Mouse (Mus musculus) liver, adult 2 months (tissue): ENCODE data around the gene Dusp14.

ENCODE experiments used
- CTCF ChIP-seq: fragments of 200-500 bp; IDR thresholded peaks from 2 replicates; pipeline ENCODE4 v1.5.1; 2011; ENCODE audit warnings: low read depth, low read length, control low read depth
- POLR2A ChIP-seq: fragments of 200-500 bp; IDR thresholded peaks from 2 replicates; pipeline ENCODE4 v1.6.1; 2011; ENCODE audit warnings: low read length, control low read depth; ENCODE audit not compliant: insufficient read depth; ENCODE audit errors: extremely low read depth

DNA sequence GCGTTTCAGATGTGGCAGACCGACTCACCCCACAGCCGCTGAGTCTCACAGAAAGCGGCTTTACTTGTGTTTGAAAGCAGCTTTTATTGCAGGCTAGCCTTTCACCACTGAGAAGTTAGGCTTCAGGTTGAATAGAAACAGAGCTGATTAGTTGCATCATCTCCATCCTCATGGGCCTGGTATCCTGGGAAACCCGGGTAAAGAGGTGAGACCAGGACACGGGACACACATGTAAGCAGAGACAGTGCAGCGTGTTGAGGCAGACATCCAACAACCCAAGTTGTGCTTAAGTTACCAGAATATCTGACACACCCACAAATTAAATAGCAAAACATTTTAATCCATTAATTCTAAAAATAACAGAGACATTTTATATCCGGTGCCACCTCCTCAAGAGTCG lies 9.5 kb upstream of the Dusp14 start:
- TF ChIP-seq CTCF, result no peak
- no peak for TF ChIP-seq POLR2A
